Mouse (Mus musculus): ENCODE measurements around the gene Apol9a. TPM values are rescaled to one million over a fixed set of nuclear protein-coding genes. Genes with fewer than 3 reads are reported as not detected.
"Not testable (repeated sequence)": the region's sequence is repeated elsewhere in the genome, so short reads cannot be mapped to it uniquely, and the experiment has no call there.

Apol9a gene
- polyA plus RNA-seq (2014; fragmentation: Nextera tagmentation; extraction: Ambion mirVana): 0.24 and 0.35 TPM in 2 replicates

DNA sequence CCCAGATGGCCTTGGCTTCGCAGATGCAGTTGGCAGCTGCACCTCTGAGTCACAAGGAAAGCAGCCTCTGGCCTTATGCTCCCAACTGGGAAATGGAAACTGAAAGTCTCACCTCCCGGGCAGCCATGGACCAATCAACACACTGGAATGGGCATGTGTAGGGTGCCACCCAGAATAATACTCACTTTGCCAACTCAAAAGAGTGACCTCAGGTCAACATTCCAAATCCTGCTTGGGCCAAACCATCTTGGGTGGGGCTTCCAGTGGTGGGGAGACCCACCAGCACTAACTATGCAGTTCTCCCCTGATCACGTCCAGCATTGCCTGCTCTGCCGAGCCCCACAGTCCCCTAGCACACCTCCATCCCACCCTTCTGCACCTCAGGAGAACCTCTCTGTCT lies at the start of gene Apol9a:
Gene Apol9a, minus strand, starts transcription at position 101 of the 400 bp plus-strand sequence.
- H3K9me3 ChIP-seq (ENCODE audit: control insufficient read depth, low read length); H3K27ac ChIP-seq (ENCODE audit: low read depth, low read length); ATAC-seq (ENCODE audit: low read depth); H3K4me2 ChIP-seq (ENCODE audit: low read depth, low read length); H3K9ac ChIP-seq (replicated peaks; ENCODE audit: low read depth, low read length); H3K4me1 ChIP-seq (ENCODE audit: control insufficient read depth, insufficient read depth, low read length); H3K27me3 ChIP-seq (ENCODE audit: control insufficient read depth, insufficient read depth, low read length); H3K4me3 ChIP-seq (ENCODE audit: low read depth, low read length); H3K36me3 ChIP-seq (ENCODE audit: control insufficient read depth, insufficient read depth, low read length): not testable (repeated sequence)
- WGBS: 86% methylated on average over 1 of the region's 4 CpGs

DNA sequence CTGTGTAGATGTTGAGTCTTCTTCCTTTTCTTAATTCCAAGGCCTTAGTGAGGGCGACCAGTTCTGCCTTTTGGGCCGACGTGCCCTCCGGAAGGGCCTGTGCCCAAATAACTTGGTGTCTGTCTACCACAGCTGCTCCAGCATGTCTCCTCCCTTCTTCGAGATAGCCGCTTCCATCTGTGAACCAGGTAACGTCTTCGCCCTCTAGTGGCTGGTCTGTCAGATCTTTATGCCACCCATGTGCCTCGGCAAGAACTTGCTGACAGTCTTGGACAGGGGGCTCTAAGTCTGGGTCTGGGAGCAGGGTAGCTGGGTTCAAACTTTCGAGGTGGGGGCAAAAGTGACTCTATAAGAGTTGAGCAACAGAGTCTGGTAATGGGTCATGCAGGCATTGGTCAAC lies 39.0 kb upstream of the Apol9a start:
- 63% methylated on average over 10 of the region's 10 CpGs for WGBS
- not testable (repeated sequence) for ATAC-seq (ENCODE audit: low read depth); H3K4me2 ChIP-seq (ENCODE audit: low read depth, low read length); H3K4me3 ChIP-seq (ENCODE audit: low read depth, low read length); H3K27ac ChIP-seq (ENCODE audit: low read depth, low read length); H3K36me3 ChIP-seq (ENCODE audit: control insufficient read depth, insufficient read depth, low read length); H3K27me3 ChIP-seq (ENCODE audit: control insufficient read depth, insufficient read depth, low read length); H3K4me1 ChIP-seq (ENCODE audit: control insufficient read depth, insufficient read depth, low read length); H3K9ac ChIP-seq (replicated peaks; ENCODE audit: low read depth, low read length); H3K9me3 ChIP-seq (ENCODE audit: control insufficient read depth, low read length)

DNA sequence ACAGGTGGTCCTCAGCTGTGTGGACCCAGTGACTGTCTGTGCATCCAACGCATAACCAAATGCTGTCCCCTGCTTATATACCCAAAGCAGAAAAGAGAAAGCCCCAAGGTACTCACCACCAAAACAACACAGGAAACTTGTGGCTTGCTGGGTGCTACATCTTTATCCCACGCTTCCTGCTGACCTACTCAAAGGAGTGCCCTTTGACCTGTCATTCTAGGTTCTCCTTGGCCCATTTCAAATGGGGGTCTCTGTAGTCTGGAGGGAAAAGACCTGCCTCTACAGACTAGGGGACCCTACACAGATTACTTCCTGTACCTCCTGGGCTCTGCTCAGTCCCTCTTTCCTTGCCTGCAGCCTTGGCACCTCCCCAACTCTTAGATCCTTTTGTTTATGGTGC lies 36.5 kb upstream of the Apol9a start, which contains the start of gene Apol7b:
Gene Apol7b, minus strand, starts transcription at position 101 of the 400 bp plus-strand sequence.
- H3K9me3 ChIP-seq (ENCODE audit: control insufficient read depth, low read length); H3K4me2 ChIP-seq (ENCODE audit: low read depth, low read length); H3K36me3 ChIP-seq (ENCODE audit: control insufficient read depth, insufficient read depth, low read length); H3K27ac ChIP-seq (ENCODE audit: low read depth, low read length); H3K27me3 ChIP-seq (ENCODE audit: control insufficient read depth, insufficient read depth, low read length); H3K4me3 ChIP-seq (ENCODE audit: low read depth, low read length); H3K9ac ChIP-seq (replicated peaks; ENCODE audit: low read depth, low read length); H3K4me1 ChIP-seq (ENCODE audit: control insufficient read depth, insufficient read depth, low read length); ATAC-seq (ENCODE audit: low read depth): not testable (repeated sequence)
- WGBS: 93% methylated on average over 2 of the region's 2 CpGs

DNA sequence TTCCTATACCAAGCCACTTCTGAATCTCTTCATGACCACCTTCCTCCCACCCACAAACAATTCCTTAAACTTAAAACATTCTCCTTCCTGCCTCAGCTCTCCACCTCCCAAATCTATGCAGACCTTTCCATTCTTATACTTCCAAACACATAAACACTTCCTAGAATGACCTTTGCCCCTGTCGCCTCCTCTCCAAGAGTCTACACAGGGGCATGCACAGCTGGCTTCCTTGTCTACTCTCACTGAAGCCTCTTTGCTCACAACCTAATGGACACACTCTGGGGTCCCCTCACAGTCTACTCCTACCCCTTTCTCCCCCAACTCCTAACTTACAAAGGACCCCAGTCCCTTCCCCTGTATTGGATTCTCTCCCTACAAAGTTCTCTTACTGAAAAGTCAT lies 34.7 kb upstream of the Apol9a start:
- H3K9ac ChIP-seq (replicated peaks; ENCODE audit: low read depth, low read length); H3K27ac ChIP-seq (ENCODE audit: low read depth, low read length); ATAC-seq (ENCODE audit: low read depth); H3K4me1 ChIP-seq (ENCODE audit: control insufficient read depth, insufficient read depth, low read length); H3K4me3 ChIP-seq (ENCODE audit: low read depth, low read length); H3K36me3 ChIP-seq (ENCODE audit: control insufficient read depth, insufficient read depth, low read length); H3K4me2 ChIP-seq (ENCODE audit: low read depth, low read length); H3K9me3 ChIP-seq (ENCODE audit: control insufficient read depth, low read length); H3K27me3 ChIP-seq (ENCODE audit: control insufficient read depth, insufficient read depth, low read length): not testable (repeated sequence)
- no CpG with 5 or more reads among the region's 1 CpGs for WGBS

DNA sequence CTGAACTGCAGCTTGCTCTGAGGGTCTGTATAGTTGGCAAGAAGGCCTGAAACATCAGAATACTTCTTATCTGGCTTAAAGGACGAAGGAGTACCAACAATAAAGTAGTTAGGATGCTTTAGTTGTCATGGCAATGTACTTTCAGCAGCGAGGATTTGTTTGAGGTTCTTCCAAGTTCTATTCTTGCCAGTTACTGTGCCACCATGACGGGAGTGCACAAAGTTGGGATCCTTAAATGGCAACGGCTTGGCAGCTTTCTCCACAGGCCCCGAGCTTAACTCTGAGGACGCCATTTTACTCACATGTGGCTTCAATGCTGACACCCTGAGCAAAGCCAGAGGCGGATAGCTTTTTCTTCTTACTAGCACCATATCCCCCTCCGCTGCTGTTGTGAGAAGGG lies 33.8 kb upstream of the Apol9a start:
- WGBS: 71% methylated on average over 7 of the region's 8 CpGs
- H3K4me2 ChIP-seq (ENCODE audit: low read depth, low read length); H3K9ac ChIP-seq (replicated peaks; ENCODE audit: low read depth, low read length); H3K4me1 ChIP-seq (ENCODE audit: control insufficient read depth, insufficient read depth, low read length); H3K4me3 ChIP-seq (ENCODE audit: low read depth, low read length); H3K27ac ChIP-seq (ENCODE audit: low read depth, low read length); ATAC-seq (ENCODE audit: low read depth); H3K9me3 ChIP-seq (ENCODE audit: control insufficient read depth, low read length); H3K27me3 ChIP-seq (ENCODE audit: control insufficient read depth, insufficient read depth, low read length); H3K36me3 ChIP-seq (ENCODE audit: control insufficient read depth, insufficient read depth, low read length): not testable (repeated sequence)

DNA sequence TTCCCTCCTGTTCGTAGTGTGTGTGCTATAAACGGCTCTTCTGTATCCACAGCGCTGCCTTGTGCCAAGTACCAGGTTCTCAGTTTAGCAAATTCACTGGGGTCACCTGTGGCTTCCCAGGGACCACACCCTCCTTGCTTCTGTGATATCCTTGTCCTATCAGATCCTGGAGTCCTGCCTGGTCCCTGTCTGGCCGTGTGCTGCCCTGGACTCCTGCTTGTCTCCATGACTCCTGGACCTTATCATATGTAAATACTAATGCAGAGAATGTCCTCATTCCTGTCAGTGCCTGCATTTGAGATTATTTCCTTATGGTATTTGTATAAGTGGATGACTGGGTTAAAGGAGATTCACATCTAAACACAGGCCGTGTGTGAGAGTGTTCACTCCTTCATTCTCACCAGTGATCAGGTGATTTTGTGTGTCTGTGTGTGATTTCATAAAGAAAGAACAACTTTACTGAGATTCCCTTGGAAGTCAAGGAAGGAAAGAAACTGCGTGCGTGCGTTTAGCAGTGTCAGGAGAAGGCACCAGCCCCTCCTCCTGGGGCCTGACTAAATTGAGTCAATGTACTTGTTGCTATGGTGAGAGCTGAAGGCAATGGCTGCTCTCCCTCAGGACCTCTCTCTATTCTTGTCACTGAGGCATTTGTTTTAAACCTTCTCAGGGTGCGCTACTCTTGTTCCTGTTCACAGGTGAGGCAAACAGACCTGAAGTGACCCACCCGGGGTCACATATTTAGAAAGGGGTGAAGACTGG lies 17.9 kb upstream of the Apol9a start:
- not testable (repeated sequence) for H3K36me3 ChIP-seq (ENCODE audit: control insufficient read depth, insufficient read depth, low read length); H3K9ac ChIP-seq (replicated peaks; ENCODE audit: low read depth, low read length); H3K4me1 ChIP-seq (ENCODE audit: control insufficient read depth, insufficient read depth, low read length); ATAC-seq (ENCODE audit: low read depth); H3K27me3 ChIP-seq (ENCODE audit: control insufficient read depth, insufficient read depth, low read length); H3K27ac ChIP-seq (ENCODE audit: low read depth, low read length); H3K4me3 ChIP-seq (ENCODE audit: low read depth, low read length); H3K4me2 ChIP-seq (ENCODE audit: low read depth, low read length); H3K9me3 ChIP-seq (ENCODE audit: control insufficient read depth, low read length)
- 71% methylated on average over 9 of the region's 10 CpGs for WGBS

DNA sequence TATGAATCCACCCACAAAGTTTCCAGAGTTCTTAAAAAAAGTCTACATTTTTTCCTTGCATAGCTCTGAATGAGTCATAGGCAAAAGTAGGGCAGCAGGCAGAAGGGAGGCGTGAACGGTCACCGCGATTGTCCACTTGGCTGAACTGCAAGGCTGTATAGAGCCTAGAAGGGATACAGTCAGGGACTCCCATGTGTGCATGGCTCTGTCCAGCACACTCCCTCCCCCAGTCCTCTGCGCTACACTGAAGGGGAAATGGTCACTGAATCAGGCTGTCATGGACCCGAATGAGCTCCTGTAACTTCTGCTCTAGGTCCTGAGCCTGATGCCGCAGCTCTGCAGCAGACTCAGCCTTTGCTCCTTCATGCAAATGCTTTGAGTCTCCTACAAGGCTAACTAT lies 12.0 kb upstream of the Apol9a start:
- H3K27me3 ChIP-seq (ENCODE audit: control insufficient read depth, insufficient read depth, low read length); H3K4me2 ChIP-seq (ENCODE audit: low read depth, low read length); H3K9ac ChIP-seq (replicated peaks; ENCODE audit: low read depth, low read length); H3K4me1 ChIP-seq (ENCODE audit: control insufficient read depth, insufficient read depth, low read length); H3K9me3 ChIP-seq (ENCODE audit: control insufficient read depth, low read length); H3K4me3 ChIP-seq (ENCODE audit: low read depth, low read length); ATAC-seq (ENCODE audit: low read depth); H3K27ac ChIP-seq (ENCODE audit: low read depth, low read length); H3K36me3 ChIP-seq (ENCODE audit: control insufficient read depth, insufficient read depth, low read length): not testable (repeated sequence)
- 86% methylated on average over 3 of the region's 7 CpGs for WGBS

DNA sequence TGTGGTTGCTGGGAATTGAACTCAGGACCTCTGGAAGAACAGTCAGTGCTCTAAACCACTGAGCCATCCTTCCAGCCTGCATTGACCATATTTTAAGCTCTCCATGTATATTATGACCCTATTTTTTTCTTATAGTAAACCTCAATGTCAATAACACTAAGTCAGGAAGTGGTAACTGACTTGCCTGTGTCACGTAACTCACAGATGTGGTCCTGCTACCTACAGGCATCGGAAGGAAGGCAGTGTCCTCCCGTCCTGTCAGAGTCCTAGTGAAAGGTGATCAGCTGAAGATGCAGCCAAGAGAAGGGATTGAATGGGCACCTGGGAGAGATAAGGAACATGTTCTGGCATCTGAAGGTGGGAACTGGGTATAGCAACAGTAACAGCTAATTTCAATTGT lies 8.7 kb upstream of the Apol9a start:
- H3K4me3 ChIP-seq (ENCODE audit: low read depth, low read length); H3K27me3 ChIP-seq (ENCODE audit: control insufficient read depth, insufficient read depth, low read length); H3K9me3 ChIP-seq (ENCODE audit: control insufficient read depth, low read length); H3K4me2 ChIP-seq (ENCODE audit: low read depth, low read length); H3K9ac ChIP-seq (replicated peaks; ENCODE audit: low read depth, low read length); H3K27ac ChIP-seq (ENCODE audit: low read depth, low read length); H3K4me1 ChIP-seq (ENCODE audit: control insufficient read depth, insufficient read depth, low read length); H3K36me3 ChIP-seq (ENCODE audit: control insufficient read depth, insufficient read depth, low read length); ATAC-seq (ENCODE audit: low read depth): not testable (repeated sequence)
- no CpG with 5 or more reads among the region's 3 CpGs for WGBS

DNA sequence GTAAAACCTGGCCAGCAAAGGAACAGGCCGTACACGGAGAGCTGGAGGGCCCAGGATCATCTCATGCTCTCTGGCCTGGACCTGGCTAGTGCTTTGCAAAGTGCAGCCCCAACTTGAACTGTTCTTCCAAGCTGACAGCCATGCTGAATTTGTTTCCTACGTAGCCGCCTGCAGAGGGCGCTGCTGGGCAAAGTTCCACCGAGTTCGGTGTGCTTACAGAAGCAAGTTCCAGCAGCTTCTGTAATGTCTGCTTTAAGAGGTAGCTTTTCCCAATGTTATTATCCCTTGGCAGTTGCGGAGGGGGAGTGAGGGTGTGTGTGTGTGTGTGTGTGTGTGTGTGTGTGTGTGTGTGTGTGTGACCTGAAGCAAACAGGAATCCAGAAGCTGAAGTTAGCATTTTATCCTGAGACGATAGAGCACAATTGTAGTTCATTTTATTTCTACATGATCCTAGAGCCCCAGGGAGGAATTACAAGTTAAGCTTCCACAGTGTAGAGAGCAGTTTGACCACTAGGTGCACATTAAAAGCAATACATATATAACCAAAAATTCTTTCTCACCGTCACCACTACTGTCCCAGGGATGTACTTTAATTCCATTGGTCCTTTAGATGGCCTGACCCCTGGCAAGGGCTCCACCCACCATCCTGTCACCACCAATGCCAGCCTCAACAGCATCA lies 5.9 kb upstream of the Apol9a start:
- H3K4me2 ChIP-seq (ENCODE audit: low read depth, low read length); H3K9ac ChIP-seq (replicated peaks; ENCODE audit: low read depth, low read length); H3K36me3 ChIP-seq (ENCODE audit: control insufficient read depth, insufficient read depth, low read length); H3K27ac ChIP-seq (ENCODE audit: low read depth, low read length); H3K4me3 ChIP-seq (ENCODE audit: low read depth, low read length); H3K9me3 ChIP-seq (ENCODE audit: control insufficient read depth, low read length); H3K4me1 ChIP-seq (ENCODE audit: control insufficient read depth, insufficient read depth, low read length); ATAC-seq (ENCODE audit: low read depth); H3K27me3 ChIP-seq (ENCODE audit: control insufficient read depth, insufficient read depth, low read length): not testable (repeated sequence)
- WGBS: 21% methylated on average over 2 of the region's 10 CpGs
